Mouse (Mus musculus): ENCODE measurements at regions not wholly inside any gene's neighbourhood (a gene's known extent, or its start where the extent isn't known, plus 50 kb on each side); places are given as distances from the start of the nearest gene placed in this dataset.

DNA sequence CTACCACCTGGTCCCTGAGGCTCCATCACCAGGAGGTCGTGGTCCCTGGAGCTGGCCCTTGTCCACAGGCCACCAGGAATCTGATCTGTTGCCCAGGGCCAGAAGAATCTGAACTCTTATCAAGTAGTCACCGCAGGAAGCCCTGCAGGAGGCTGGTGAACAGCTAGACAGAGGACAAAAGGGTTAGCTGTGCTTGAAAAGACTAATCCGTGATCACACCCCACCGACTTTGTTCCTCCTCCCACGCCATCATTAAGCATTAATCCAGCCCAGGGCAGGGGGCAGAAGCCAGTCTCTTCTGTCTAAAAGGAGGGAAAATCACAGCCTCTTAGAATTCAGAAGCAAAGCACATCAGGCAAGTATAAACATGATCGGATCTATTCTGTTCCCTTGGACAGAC is 227.7 kb upstream of the Mgmt start:
- H3K27me3 ChIP-seq (ENCODE audit: control insufficient read depth), result no peaks in the 10 kb centered on the region
- no peaks in the 10 kb centered on the region; the same call in 1 of the 2 replicates for H3K9me3 ChIP-seq (ENCODE audit: control insufficient read depth, low read length)
- H3K36me3 ChIP-seq (ENCODE audit: control insufficient read depth), result no peaks in the 10 kb centered on the region
- TF ChIP-seq TAL1 (IDR thresholded peaks at IDR 0.05; ENCODE audit: low read length) (no peak), GATA1 (IDR thresholded peaks at IDR 0.05; ENCODE audit: low read length) (no peak)
- H3K4me1 ChIP-seq (ENCODE audit: control insufficient read depth), result no peaks in the 10 kb centered on the region
- no peak overlapping the region for H3K4me3 ChIP-seq (replicated peaks)

DNA sequence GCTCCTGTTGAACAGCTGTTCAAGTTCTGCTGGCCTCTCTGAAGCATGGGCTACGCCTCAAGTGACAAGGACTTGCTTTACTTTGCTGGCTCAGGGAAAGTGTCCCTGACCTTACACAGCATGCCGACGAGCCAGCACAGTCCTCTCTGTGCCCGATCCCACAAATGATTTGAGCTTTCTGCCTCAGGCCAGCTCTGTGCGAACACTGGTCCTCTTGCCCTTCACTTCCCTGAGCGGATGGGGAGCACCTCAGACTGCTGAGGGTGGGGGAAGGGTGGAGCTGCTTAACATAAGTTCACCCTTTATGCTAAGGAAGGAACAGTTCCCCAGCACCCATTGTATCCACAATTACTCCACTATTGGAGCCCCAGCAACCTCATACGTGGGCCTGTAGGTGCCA is 223.7 kb upstream of the Mgmt start:
- no peaks in the 10 kb centered on the region for H3K4me1 ChIP-seq (ENCODE audit: control insufficient read depth)
- H3K9me3 ChIP-seq (ENCODE audit: control insufficient read depth, low read length), result no peaks in the 10 kb centered on the region
- H3K27me3 ChIP-seq (ENCODE audit: control insufficient read depth), result no peaks in the 10 kb centered on the region
- TF ChIP-seq TAL1 (IDR thresholded peaks at IDR 0.05; ENCODE audit: low read length) (no peak), GATA1 (IDR thresholded peaks at IDR 0.05; ENCODE audit: low read length) (no peak)
- no peaks in the 10 kb centered on the region for H3K36me3 ChIP-seq (ENCODE audit: control insufficient read depth)
- H3K4me3 ChIP-seq (replicated peaks), result no peak overlapping the region

DNA sequence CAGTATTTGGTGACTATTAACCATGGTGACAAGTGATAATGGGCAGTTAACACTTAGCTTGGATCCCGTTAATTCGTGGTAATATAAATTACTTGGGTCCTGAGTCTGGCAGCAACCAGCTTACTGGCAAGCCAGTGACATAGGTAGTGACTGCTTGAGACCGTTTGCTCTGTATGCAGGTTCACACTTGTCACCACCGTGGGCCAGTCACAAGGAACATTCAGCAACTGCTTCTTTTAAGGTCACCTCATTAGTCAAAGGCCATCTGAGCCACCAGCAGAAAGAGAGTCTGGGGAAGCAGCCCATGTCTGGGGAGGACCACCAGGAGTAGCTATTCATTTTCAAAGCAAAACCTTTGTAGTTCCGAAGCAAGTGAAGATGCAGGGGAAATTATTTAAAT is 220.3 kb upstream of the Mgmt start:
- Histone ChIP-seq H3K9me3 (ENCODE audit: control insufficient read depth, low read length) (no peaks in the 10 kb centered on the region), H3K27me3 (ENCODE audit: control insufficient read depth) (no peaks in the 10 kb centered on the region), H3K4me1 (ENCODE audit: control insufficient read depth) (no peaks in the 10 kb centered on the region), H3K36me3 (ENCODE audit: control insufficient read depth) (no peaks in the 10 kb centered on the region), H3K4me3 (replicated peaks) (no peak overlapping the region)
- TF ChIP-seq TAL1 (IDR thresholded peaks at IDR 0.05; ENCODE audit: low read length) (no peak), GATA1 (IDR thresholded peaks at IDR 0.05; ENCODE audit: low read length) (no peak)

DNA sequence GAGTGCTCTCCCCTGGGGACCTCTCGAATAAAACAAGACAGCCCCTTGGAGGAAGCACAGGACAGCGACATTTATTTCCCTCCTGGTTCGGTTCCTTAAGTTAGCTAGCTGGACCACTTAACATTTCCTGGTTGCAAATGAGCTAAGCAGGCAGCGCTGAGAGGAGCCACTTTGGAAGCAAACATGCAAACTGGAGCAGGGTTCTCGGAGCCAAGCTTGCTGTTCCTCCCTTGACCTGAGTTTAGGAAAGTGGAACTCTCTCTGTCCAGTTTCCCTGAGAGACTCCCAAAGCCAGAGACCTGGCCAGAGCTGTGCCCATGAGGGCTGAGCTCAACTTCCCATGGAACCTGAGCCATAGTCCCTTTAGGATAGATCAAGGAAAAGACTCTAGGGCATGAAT is 219.4 kb upstream of the Mgmt start:
- Histone ChIP-seq H3K36me3 (ENCODE audit: control insufficient read depth) (no peaks in the 10 kb centered on the region), H3K4me1 (ENCODE audit: control insufficient read depth) (no peaks in the 10 kb centered on the region), H3K9me3 (ENCODE audit: control insufficient read depth, low read length) (no peaks in the 10 kb centered on the region), H3K27me3 (ENCODE audit: control insufficient read depth) (no peaks in the 10 kb centered on the region), H3K4me3 (replicated peaks) (no peak overlapping the region)
- no peak for TF ChIP-seq GATA1 (IDR thresholded peaks at IDR 0.05; ENCODE audit: low read length)
- TF ChIP-seq TAL1 (IDR thresholded peaks at IDR 0.05; ENCODE audit: low read length), result no peak

DNA sequence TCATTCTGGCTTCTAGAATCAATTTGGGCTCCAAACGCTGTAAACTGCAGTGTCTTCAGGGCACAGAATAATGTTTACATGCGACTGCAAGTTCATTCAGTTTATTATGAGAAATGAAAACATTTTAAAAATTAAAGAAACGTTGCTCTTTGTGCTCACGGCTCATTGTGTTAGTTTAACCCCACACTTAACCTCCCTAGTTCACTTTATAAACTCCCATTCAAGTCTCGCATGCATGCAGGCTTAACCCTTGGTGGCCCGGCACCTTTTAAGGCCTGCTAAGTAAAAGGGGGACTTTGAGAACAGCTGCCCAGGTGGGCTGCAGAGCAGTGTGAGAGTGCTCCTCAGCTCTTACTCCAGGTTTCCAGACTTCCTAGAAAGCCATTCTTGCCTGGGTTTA is 218.3 kb upstream of the Mgmt start:
- Histone ChIP-seq H3K4me3 (replicated peaks) (no peak overlapping the region), H3K4me1 (ENCODE audit: control insufficient read depth) (no peaks in the 10 kb centered on the region), H3K36me3 (ENCODE audit: control insufficient read depth) (no peaks in the 10 kb centered on the region), H3K9me3 (ENCODE audit: control insufficient read depth, low read length) (no peaks in the 10 kb centered on the region), H3K27me3 (ENCODE audit: control insufficient read depth) (no peaks in the 10 kb centered on the region)
- no peak for TF ChIP-seq GATA1 (IDR thresholded peaks at IDR 0.05; ENCODE audit: low read length)
- TF ChIP-seq TAL1 (IDR thresholded peaks at IDR 0.05; ENCODE audit: low read length), result no peak

DNA sequence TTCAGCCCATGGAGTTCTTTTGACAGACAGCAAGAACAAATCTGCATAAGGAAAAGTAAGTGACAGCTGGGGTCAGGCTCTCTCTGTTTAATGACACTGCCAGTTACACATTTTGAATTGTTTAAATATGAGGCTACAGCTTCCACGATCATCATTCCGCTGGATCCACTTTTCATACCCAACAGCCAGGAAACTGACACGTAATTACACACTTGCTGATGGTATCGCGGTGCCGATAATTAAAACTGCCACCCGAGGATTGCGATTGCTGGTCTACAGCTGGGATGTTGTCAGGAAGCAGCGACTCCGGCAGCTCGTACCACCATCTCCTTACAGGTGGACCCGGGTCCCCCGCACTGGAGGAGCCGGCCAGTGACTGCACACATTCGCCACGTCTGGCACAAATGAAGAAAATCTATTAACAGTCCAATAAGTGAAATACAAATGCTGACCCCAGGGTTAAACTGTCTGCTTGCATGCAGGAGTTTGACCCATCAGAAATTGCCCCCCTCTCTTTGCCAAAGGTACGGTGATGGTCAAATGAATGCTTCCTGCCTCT is 217.3 kb upstream of the Mgmt start:
- Histone ChIP-seq H3K27me3 (ENCODE audit: control insufficient read depth) (no peaks in the 10 kb centered on the region), H3K9me3 (ENCODE audit: control insufficient read depth, low read length) (no peaks in the 10 kb centered on the region), H3K4me3 (replicated peaks) (no peak overlapping the region), H3K36me3 (ENCODE audit: control insufficient read depth) (no peaks in the 10 kb centered on the region), H3K4me1 (ENCODE audit: control insufficient read depth) (no peaks in the 10 kb centered on the region)
- no peak for TF ChIP-seq TAL1 (IDR thresholded peaks at IDR 0.05; ENCODE audit: low read length)
- no peak for TF ChIP-seq GATA1 (IDR thresholded peaks at IDR 0.05; ENCODE audit: low read length)

DNA sequence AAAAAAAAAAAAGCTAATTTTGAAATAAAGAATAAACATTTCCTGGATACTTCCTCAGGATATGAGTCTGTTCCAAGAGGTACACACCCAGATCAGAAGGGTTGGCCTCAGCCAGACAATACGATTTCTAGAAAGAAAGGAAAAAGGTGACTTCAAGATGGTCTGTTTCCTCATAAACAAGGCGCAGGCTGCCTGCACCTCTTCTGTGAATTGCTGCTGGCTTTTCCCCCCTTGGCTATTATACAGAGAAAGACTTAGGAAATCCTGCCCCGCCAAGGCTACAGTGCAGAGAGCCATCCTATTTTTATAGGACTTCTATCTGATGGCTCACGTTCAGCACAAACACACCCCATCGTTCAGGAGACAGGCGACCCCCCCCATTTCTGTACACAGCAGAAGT is 204.8 kb upstream of the Mgmt start:
- H3K27me3 ChIP-seq (ENCODE audit: control insufficient read depth), result no peaks in the 10 kb centered on the region; the same call in 1 of the 2 replicates
- no peaks in the 10 kb centered on the region for H3K4me1 ChIP-seq (ENCODE audit: control insufficient read depth)
- H3K9me3 ChIP-seq (ENCODE audit: control insufficient read depth, low read length), result no peaks in the 10 kb centered on the region

DNA sequence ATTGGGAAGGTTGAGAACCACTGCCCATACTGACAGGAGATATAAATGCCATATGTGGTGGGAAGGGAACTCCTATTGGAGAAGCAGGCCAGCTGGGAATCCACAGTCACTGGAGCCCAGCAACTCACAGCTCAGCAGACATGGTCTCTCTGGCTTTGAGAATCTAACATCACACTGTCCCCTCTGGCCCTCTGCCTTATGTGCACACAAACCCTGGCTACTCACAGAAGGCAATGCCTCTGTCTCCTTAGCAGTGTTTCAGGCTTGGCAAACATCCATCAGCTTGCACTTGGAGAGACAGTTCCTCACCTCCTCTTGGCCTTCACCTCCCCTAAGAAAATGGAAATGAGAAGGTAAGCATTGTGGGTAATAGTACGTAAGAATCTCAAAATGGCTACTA is 188.2 kb upstream of the Mgmt start:
- Histone ChIP-seq H3K36me3 (ENCODE audit: control insufficient read depth) (no peaks in the 10 kb centered on the region), H3K27me3 (ENCODE audit: control insufficient read depth) (no peaks in the 10 kb centered on the region), H3K4me3 (replicated peaks) (no peak overlapping the region), H3K9me3 (ENCODE audit: control insufficient read depth, low read length) (peaks cover 10% of the 10 kb centered on the region; the same call in 1 of the 2 replicates), H3K4me1 (ENCODE audit: control insufficient read depth) (no peaks in the 10 kb centered on the region)
- TF ChIP-seq GATA1 (IDR thresholded peaks at IDR 0.05; ENCODE audit: low read length) (no peak), TAL1 (IDR thresholded peaks at IDR 0.05; ENCODE audit: low read length) (no peak)

More for the DNA sequence above, 204.8 kb upstream of the Mgmt start:
- Histone ChIP-seq H3K36me3 (ENCODE audit: control insufficient read depth) (no peaks in the 10 kb centered on the region), H3K4me3 (replicated peaks) (no peak overlapping the region)
- TF ChIP-seq GATA1 (IDR thresholded peaks at IDR 0.05; ENCODE audit: low read length), result no peak
- TF ChIP-seq TAL1 (IDR thresholded peaks at IDR 0.05; ENCODE audit: low read length), result no peak

DNA sequence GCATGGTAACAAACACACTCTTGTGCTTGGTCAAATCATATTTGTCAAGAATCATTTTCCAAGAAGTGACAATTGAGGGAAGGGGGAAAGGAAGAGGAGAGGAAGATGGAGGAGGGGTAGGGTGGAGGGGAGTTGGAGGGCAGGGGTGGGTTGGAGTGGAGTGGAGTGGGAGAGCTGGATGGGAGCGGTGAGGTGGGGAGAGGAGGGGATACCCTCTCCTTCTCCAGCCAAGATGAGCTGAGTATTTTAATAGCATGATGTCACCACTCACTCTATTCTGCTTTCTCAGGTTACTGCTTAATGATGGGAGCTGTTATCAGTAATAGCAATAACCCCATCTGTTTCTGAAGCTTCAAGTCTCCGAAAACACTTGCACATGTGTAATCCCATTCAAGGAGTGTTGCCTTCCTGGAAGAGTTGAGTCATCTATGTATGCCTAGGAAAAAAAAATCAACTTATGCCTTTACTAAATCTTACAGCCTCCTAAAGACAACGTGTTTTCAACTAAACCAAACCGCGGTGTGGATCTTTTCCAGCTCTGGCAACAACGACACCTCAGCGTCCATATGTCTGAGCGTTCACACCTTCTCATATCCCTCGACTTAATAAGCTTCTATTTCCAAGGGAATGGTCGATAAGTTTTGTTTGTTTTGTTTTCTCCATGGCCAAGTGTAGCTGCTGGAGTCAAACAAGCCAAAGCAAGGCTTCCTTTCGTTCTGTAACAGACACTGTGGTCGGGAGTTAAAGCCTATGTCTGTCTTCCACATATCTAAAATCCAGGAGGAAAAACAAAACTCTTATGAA is 187.0 kb upstream of the Mgmt start:
- Histone ChIP-seq H3K4me3 (replicated peaks) (no peak overlapping the region), H3K27me3 (ENCODE audit: control insufficient read depth) (no peaks in the 10 kb centered on the region), H3K36me3 (ENCODE audit: control insufficient read depth) (no peaks in the 10 kb centered on the region), H3K4me1 (ENCODE audit: control insufficient read depth) (no peaks in the 10 kb centered on the region), H3K9me3 (ENCODE audit: control insufficient read depth, low read length) (peaks cover 8% of the 10 kb centered on the region)
- TF ChIP-seq GATA1 (IDR thresholded peaks at IDR 0.05; ENCODE audit: low read length) (no peak), TAL1 (IDR thresholded peaks at IDR 0.05; ENCODE audit: low read length) (no peak)
